Mouse (Mus musculus): ENCODE data around the gene Tpsg1. TPM values are rescaled to one million over a fixed set of nuclear protein-coding genes. Genes with fewer than 3 reads are reported as not detected.
A peak's percentile ranks its signal among the peaks of the same experiment; 100 is the strongest.

The Tpsg1 gene
- polyA plus RNA-seq, 1 experiment from 2014 or later = 0.50 TPM

GRCm38 (mm10) chr17:25409621-25410020, 40.5 kb downstream of the Tpsg1 start:
- Histone ChIP-seq H3K27me3 (ENCODE audit: insufficient read depth, poor library complexity, severe bottlenecking) (peaks cover 5% of the 10 kb centered on the region), H3K27ac (0 out of 2 replicates have a peak overlapping the region, but pooled peaks have one; percentile 6), H3K36me3 (no peaks in the 10 kb centered on the region), H3K9me3 (no peaks in the 10 kb centered on the region), H3K4me3 (no peak overlapping the region), H3K4me1 (replicated peaks) (peaks cover 79% of the 10 kb centered on the region)
- DNase-seq (ENCODE audit: low spot score) = no peak
- WGBS = 79% methylated on average over 7 of the region's 7 CpGs

GRCm38 (mm10) chr17:25410180-25410579, 41.1 kb downstream of the Tpsg1 start:
- Histone ChIP-seq H3K9me3 (no peaks in the 10 kb centered on the region), H3K4me1 (replicated peaks) (peaks cover 79% of the 10 kb centered on the region), H3K27me3 (ENCODE audit: insufficient read depth, poor library complexity, severe bottlenecking) (peaks cover 4% of the 10 kb centered on the region), H3K36me3 (no peaks in the 10 kb centered on the region), H3K4me3 (no peak overlapping the region), H3K27ac (0 out of 2 replicates have a peak overlapping the region, but pooled peaks have one; percentile 6)
- 82% methylated on average over 6 of the region's 6 CpGs for WGBS
- no peak for DNase-seq (ENCODE audit: low spot score)

- no peak for DNase-seq (ENCODE audit: low spot score)
- Histone ChIP-seq H3K4me1 (replicated peaks) (peaks cover 79% of the 10 kb centered on the region), H3K4me3 (no peak overlapping the region), H3K27me3 (ENCODE audit: insufficient read depth, poor library complexity, severe bottlenecking) (no peaks in the 10 kb centered on the region; the same call in 1 of the 2 replicates), H3K36me3 (no peaks in the 10 kb centered on the region), H3K27ac (peak overlapping the region; percentile 9; the same call in 1 of the 2 replicates), H3K9me3 (no peaks in the 10 kb centered on the region)
- WGBS = 55% methylated on average over 7 of the region's 7 CpGs
Measured at GRCm38 (mm10) chr17:25410786-25411185, 41.7 kb downstream of the Tpsg1 start.

GRCm38 (mm10) chr17:25411251-25411650, 42.2 kb downstream of the Tpsg1 start:
- no peak for DNase-seq (ENCODE audit: low spot score)
- Histone ChIP-seq H3K4me1 (replicated peaks) (peaks cover 79% of the 10 kb centered on the region), H3K27me3 (ENCODE audit: insufficient read depth, poor library complexity, severe bottlenecking) (no peaks in the 10 kb centered on the region; the same call in 1 of the 2 replicates), H3K36me3 (no peaks in the 10 kb centered on the region), H3K4me3 (no peak overlapping the region), H3K27ac (peak overlapping the region; percentile 9; the same call in 1 of the 2 replicates), H3K9me3 (no peaks in the 10 kb centered on the region)
- 76% methylated on average over 4 of the region's 4 CpGs for WGBS

- Histone ChIP-seq H3K27ac (peak overlapping the region; percentile 87; the same call in 1 of the 2 replicates), H3K27me3 (ENCODE audit: insufficient read depth, poor library complexity, severe bottlenecking) (no peaks in the 10 kb centered on the region), H3K4me1 (replicated peaks) (peaks cover 79% of the 10 kb centered on the region), H3K36me3 (no peaks in the 10 kb centered on the region), H3K9me3 (no peaks in the 10 kb centered on the region), H3K4me3 (no peak overlapping the region)
- DNase-seq (ENCODE audit: low spot score) = no peak
- 72% methylated on average over 4 of the region's 4 CpGs for WGBS
Measured at GRCm38 (mm10) chr17:25414209-25414608, 45.1 kb downstream of the Tpsg1 start.

GRCm38 (mm10) chr17:25414917-25415316, 45.8 kb downstream of the Tpsg1 start:
- 41% methylated on average over 3 of the region's 3 CpGs for WGBS
- H3K9me3 ChIP-seq = no peaks in the 10 kb centered on the region
- no peaks in the 10 kb centered on the region for H3K27me3 ChIP-seq (ENCODE audit: insufficient read depth, poor library complexity, severe bottlenecking)
- H3K27ac ChIP-seq = peak overlapping the region; percentile 87
- no peak for DNase-seq (ENCODE audit: low spot score)
- H3K36me3 ChIP-seq = no peaks in the 10 kb centered on the region
- H3K4me1 ChIP-seq (replicated peaks) = peaks cover 79% of the 10 kb centered on the region
- peak overlapping the region; percentile 30; the same call in 1 of the 2 replicates for H3K4me3 ChIP-seq

- peaks cover 79% of the 10 kb centered on the region for H3K4me1 ChIP-seq (replicated peaks)
- WGBS = 5% methylated on average over 6 of the region's 6 CpGs
Measured at GRCm38 (mm10) chr17:25415421-25415913, 46.4 kb downstream of the Tpsg1 start.

GRCm38 (mm10) chr17:25416219-25416618, 47.1 kb downstream of the Tpsg1 start:
- Histone ChIP-seq H3K27ac (peak overlapping the region; percentile 87), H3K4me1 (replicated peaks) (peaks cover 79% of the 10 kb centered on the region), H3K4me3 (peak overlapping the region; percentile 18), H3K9me3 (no peaks in the 10 kb centered on the region), H3K27me3 (ENCODE audit: insufficient read depth, poor library complexity, severe bottlenecking) (no peaks in the 10 kb centered on the region), H3K36me3 (no peaks in the 10 kb centered on the region)
- no peak for DNase-seq (ENCODE audit: low spot score)
- WGBS = 20% methylated on average over 3 of the region's 3 CpGs

More at GRCm38 (mm10) chr17:25415421-25415913, 46.4 kb downstream of the Tpsg1 start:
- Histone ChIP-seq H3K9me3 (no peaks in the 10 kb centered on the region), H3K27me3 (ENCODE audit: insufficient read depth, poor library complexity, severe bottlenecking) (no peaks in the 10 kb centered on the region), H3K4me3 (peak overlapping the region; percentile 30), H3K36me3 (no peaks in the 10 kb centered on the region), H3K27ac (peak overlapping the region; percentile 87)
- DNase-seq (ENCODE audit: low spot score) = peak; percentile 66

GRCm38 (mm10) chr17:25417990-25418389, 48.9 kb downstream of the Tpsg1 start:
- Histone ChIP-seq H3K27me3 (ENCODE audit: insufficient read depth, poor library complexity, severe bottlenecking) (peaks cover 3% of the 10 kb centered on the region; the same call in 1 of the 2 replicates), H3K9me3 (no peaks in the 10 kb centered on the region), H3K4me1 (replicated peaks) (peaks cover 77% of the 10 kb centered on the region), H3K4me3 (no peak overlapping the region; the same call in 1 of the 2 replicates), H3K27ac (peak overlapping the region; percentile 80), H3K36me3 (no peaks in the 10 kb centered on the region)
- no peak for DNase-seq (ENCODE audit: low spot score)
- WGBS = 58% methylated on average over 6 of the region's 6 CpGs

- Histone ChIP-seq H3K9me3 (no peaks in the 10 kb centered on the region), H3K27ac (peak overlapping the region; percentile 80), H3K4me1 (replicated peaks) (peaks cover 80% of the 10 kb centered on the region), H3K36me3 (no peaks in the 10 kb centered on the region), H3K4me3 (no peak overlapping the region; the same call in 1 of the 2 replicates), H3K27me3 (ENCODE audit: insufficient read depth, poor library complexity, severe bottlenecking) (peaks cover 7% of the 10 kb centered on the region; the same call in 1 of the 2 replicates)
- 30% methylated on average over 9 of the region's 9 CpGs for WGBS
- peak; percentile 39 for DNase-seq (ENCODE audit: low spot score)
Measured at GRCm38 (mm10) chr17:25418926-25419325, 49.9 kb downstream of the Tpsg1 start.

GRCm38 (mm10) chr17:25420998-25421397, 51.9 kb downstream of the Tpsg1 start:
- H3K9me3 ChIP-seq = no peaks in the 10 kb centered on the region
- H3K4me1 ChIP-seq (replicated peaks) = peaks cover 80% of the 10 kb centered on the region
- peak overlapping the region; percentile 16; the same call in 1 of the 2 replicates for H3K27ac ChIP-seq
- H3K36me3 ChIP-seq = no peaks in the 10 kb centered on the region
- peaks cover 12% of the 10 kb centered on the region for H3K27me3 ChIP-seq (ENCODE audit: insufficient read depth, poor library complexity, severe bottlenecking)
- H3K4me3 ChIP-seq = no peak overlapping the region
- DNase-seq (ENCODE audit: low spot score) = no peak
- WGBS = 87% methylated on average over 3 of the region's 3 CpGs
